Mouse (Mus musculus) kidney, adult 8-10 months (tissue): ENCODE results near the gene Fosb.

Experiments
- DNase-seq, 2 experiments: peaks; one replicate each; pipeline ENCODE4 v3.0.0; 2022

Fosb gene

GRCm38 (mm10) chr7:19309884-19310641 is at the start of gene Fosb:
Gene Fosb (minus strand): TSS chr7:19310051.
- peak; percentile 96 for DNase-seq

GRCm38 (mm10) chr7:19359299-19359891 is 49.5 kb upstream of the Fosb start, which contains the start of the genes Cd3eap and Ppp1r13l:
Gene Cd3eap (minus strand): TSS chr7:19359483.
Gene Ppp1r13l (plus strand): TSS chr7:19359749.
- DNase-seq: peak; percentile 83 to 86

GRCm38 (mm10) chr7:19358634-19359033 is 48.8 kb upstream of the Fosb start:
- no peak for DNase-seq

GRCm38 (mm10) chr7:19357381-19358375 is 47.8 kb upstream of the Fosb start:
- DNase-seq: no peak

GRCm38 (mm10) chr7:19356311-19356710 is 46.5 kb upstream of the Fosb start:
- no peak for DNase-seq

- DNase-seq: no peak
These were observed 45.1 kb upstream of the Fosb start for GRCm38 (mm10) chr7:19354991-19355390.

GRCm38 (mm10) chr7:19350221-19350620 is 40.4 kb upstream of the Fosb start:
- no peak for DNase-seq

- DNase-seq: no peak
These were observed 39.5 kb upstream of the Fosb start for GRCm38 (mm10) chr7:19349188-19349915.

GRCm38 (mm10) chr7:19344938-19345471 is 35.2 kb upstream of the Fosb start:
- DNase-seq: peak; percentile 98 to 99

GRCm38 (mm10) chr7:19344237-19344847 is 34.5 kb upstream of the Fosb start, which contains the start of gene Ercc1:
Gene Ercc1 (plus strand): TSS chr7:19344778.
- no peak for DNase-seq

- DNase-seq: peak; percentile 47 to 75
These were observed 33.5 kb upstream of the Fosb start for GRCm38 (mm10) chr7:19343210-19343808.

GRCm38 (mm10) chr7:19342481-19343027 is 32.7 kb upstream of the Fosb start:
- peak; percentile 77 to 89 for DNase-seq

- no peak for DNase-seq
These were observed 32.0 kb upstream of the Fosb start for GRCm38 (mm10) chr7:19341761-19342409.

- no peak for DNase-seq
These were observed 31.4 kb upstream of the Fosb start for GRCm38 (mm10) chr7:19341250-19341649.

- DNase-seq: no peak
These were observed 28.7 kb upstream of the Fosb start for GRCm38 (mm10) chr7:19338596-19338995.

GRCm38 (mm10) chr7:19338060-19338459 is 28.2 kb upstream of the Fosb start:
- DNase-seq: no peak

- DNase-seq: no peak
These were observed 27.3 kb upstream of the Fosb start for GRCm38 (mm10) chr7:19337122-19337521.

GRCm38 (mm10) chr7:19335583-19335982 is 25.7 kb upstream of the Fosb start:
- DNase-seq: peak; percentile 45 to 62

- DNase-seq: peak; percentile 45 to 57
These were observed 23.0 kb upstream of the Fosb start for GRCm38 (mm10) chr7:19332709-19333352.

GRCm38 (mm10) chr7:19331910-19332309 is 22.1 kb upstream of the Fosb start:
- DNase-seq: no peak
